Mouse (Mus musculus): ENCODE measurements around the gene Add1. TPM values are rescaled to one million over a fixed set of nuclear protein-coding genes. Genes with fewer than 3 reads are reported as not detected.
"Not testable (repeated sequence)": the region's sequence is repeated elsewhere in the genome, so short reads cannot be mapped to it uniquely, and the experiment has no call there.

The Add1 gene
- total RNA-seq, 1 experiment from 2014 or later = 418 TPM

- no peak for ATAC-seq (ENCODE audit: extremely low read depth, insufficient number of reproducible peaks, low FRiP score, poor library complexity, severe bottlenecking)
Measured at GRCm38 (mm10) chr5:34549135-34549482, 24.4 kb upstream of the Add1 start.

DNA sequence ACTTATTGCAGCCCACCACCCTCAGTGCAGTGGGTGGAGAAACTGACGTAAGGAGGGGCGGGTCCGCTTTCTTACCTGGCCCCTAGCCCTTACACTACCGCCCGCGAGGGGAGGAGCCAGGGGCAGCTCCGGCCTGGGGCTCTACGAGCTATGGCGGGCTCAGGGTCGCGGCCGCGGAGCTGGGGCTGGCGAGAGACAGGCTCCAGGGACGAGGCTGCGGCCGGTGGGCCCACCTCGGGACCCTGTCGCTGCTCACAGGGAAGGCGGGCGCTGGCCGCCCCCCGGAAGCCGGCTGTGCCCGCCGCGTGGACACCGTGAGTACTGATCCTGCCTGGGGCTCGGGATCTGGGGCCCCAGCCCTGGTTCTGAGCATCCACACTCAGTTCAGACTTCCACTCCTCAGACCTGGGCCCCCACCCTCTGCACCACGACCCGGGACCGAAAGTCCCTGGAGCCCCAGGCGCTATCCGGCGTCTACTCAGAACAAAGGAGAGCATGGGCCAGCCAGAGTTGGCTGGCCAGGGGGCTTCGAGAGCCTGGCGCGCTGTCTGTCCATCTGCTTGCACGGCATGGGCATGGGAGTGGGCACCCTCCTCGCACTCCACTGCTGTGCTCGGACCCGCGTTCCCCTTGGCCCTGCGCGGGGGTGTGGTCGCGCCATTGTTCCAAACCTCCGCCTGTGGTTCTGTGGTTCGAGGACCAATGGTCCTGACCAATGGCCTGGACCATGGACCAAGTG lies 23.8 kb upstream of the Add1 start:
- ATAC-seq (ENCODE audit: extremely low read depth, insufficient number of reproducible peaks, low FRiP score, poor library complexity, severe bottlenecking) = no peak

DNA sequence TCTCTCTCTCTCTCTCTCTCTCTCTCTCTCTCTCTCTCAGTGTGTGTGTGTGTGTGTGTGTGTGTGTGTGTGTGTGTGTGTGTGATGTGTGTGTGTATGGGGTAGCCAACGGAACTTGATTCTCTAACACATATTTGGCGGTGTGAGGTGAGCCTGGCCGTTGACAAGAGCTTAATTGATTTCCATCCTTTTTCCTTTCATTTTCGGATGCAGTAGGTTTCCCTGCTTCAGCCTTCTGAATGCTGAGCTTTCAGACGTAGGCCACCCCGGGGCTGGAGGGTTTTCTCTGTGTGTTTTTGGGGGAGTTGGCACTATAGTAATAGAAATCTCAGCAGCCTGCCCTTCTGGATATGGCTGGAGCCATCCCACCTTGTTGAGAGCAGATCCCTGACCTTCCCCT lies 23.2 kb upstream of the Add1 start:
- ATAC-seq (ENCODE audit: extremely low read depth, insufficient number of reproducible peaks, low FRiP score, poor library complexity, severe bottlenecking) = no peak

GRCm38 (mm10) chr5:34551821-34552220 lies 21.6 kb upstream of the Add1 start:
- ATAC-seq (ENCODE audit: extremely low read depth, insufficient number of reproducible peaks, low FRiP score, poor library complexity, severe bottlenecking) = no peak

- no peak for ATAC-seq (ENCODE audit: extremely low read depth, insufficient number of reproducible peaks, low FRiP score, poor library complexity, severe bottlenecking)
Measured at GRCm38 (mm10) chr5:34563854-34564253, 9.6 kb upstream of the Add1 start.

DNA sequence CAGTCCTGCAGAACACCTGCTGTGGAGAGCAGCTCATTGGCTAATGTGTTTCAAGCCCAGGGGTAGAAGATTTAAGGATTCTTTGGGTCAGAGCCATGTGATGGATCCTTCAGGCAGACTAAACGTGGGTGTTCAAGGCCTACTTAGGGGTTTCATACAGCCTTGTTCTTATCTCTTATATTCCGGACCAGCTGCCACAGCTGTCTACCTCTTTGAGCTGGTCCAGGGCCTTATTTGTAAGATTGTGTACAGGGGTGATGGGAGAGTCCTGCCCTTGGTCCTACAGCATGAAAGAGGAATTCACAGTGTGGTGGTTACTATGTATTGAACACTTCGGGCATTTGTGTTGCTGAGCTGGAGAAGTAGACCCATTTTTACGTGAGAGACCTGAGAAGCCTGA lies 9.2 kb upstream of the Add1 start:
- ATAC-seq (ENCODE audit: extremely low read depth, insufficient number of reproducible peaks, low FRiP score, poor library complexity, severe bottlenecking) = no peak

DNA sequence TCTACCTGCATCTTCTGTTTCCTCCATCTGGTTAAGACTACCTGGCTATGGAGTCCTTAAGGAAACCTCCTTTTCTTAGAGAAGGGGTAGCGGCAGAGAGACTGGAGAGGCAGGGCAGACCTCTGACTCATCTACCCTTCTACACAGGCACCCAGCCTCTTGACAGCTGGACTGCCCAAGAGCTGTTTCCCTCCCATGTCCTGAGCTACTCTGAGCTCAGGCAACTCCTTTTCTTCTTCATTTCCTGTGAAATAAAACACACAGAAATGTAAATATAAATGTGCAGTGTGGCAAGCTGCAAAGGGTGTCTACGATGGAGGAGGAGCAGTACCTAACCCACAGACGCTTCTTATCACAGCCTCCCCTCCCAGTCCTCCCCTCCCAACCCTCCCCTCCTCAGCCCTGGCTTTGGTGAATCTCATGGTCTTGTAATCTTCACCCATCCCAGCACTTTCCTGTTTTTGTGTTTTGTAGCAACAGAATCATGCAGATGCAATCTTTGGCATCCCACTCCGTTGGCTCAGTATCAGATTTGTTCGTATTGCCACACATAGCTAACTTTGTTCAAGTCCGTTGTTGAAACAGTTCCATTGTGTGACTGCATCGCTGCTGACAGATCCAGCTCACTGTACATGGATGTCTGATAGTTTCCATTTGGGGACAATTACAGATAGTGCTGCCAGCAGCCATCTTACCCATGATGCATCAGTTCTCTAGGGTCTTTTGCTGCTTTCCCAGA lies 7.8 kb upstream of the Add1 start:
- no peak for ATAC-seq (ENCODE audit: extremely low read depth, insufficient number of reproducible peaks, low FRiP score, poor library complexity, severe bottlenecking)

- no peak for ATAC-seq (ENCODE audit: extremely low read depth, insufficient number of reproducible peaks, low FRiP score, poor library complexity, severe bottlenecking)
Measured at GRCm38 (mm10) chr5:34571551-34571950, 1.9 kb upstream of the Add1 start.

GRCm38 (mm10) chr5:34572568-34572967 lies 896 bp upstream of the Add1 start:
- not testable (repeated sequence) for ATAC-seq (ENCODE audit: extremely low read depth, insufficient number of reproducible peaks, low FRiP score, poor library complexity, severe bottlenecking)

DNA sequence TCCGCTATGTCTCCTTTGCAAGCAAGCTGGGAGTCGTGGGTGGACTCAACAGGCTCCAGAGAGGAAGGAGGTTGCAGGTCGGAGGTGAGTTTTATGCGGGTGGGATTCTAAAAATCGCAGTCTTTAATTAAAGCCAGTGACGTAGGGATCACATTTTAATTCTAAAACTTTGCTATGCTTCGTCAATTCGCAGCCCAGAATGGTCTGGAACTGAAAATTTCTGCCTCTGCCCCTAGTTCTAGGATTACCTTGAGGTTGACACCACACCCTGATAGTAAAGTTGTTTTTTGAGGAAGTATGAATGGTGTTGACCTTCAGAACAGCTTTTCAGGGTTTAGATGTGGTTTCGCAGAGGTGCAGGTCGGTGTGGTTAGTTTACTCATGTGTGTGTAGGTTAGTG lies 1.3 kb downstream of the Add1 start:
- ATAC-seq (ENCODE audit: extremely low read depth, insufficient number of reproducible peaks, low FRiP score, poor library complexity, severe bottlenecking) = peak; percentile 59

- ATAC-seq (ENCODE audit: extremely low read depth, insufficient number of reproducible peaks, low FRiP score, poor library complexity, severe bottlenecking) = no peak
Measured at GRCm38 (mm10) chr5:34576286-34576685, 2.8 kb downstream of the Add1 start.

- no peak for ATAC-seq (ENCODE audit: extremely low read depth, insufficient number of reproducible peaks, low FRiP score, poor library complexity, severe bottlenecking)
Measured at GRCm38 (mm10) chr5:34578038-34578655, 4.7 kb downstream of the Add1 start.

DNA sequence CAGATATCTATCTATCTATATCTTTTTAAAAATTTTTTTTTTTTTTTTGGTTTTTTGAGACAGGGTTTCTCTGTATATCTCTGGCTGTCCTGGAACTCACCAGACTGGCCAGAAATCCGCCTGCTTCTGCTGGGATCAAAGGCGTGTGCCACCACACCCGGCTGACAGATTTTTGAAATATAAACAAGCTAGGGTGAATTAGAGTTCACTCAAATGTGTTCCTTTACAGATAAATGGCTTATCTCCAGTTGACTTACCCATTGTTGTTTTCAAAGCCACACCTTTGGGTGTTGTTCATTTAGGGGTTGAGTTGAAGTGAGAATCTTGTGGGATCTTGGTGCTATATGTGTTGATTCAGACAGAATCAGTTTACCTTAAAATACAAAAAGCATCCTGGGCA lies 5.9 kb downstream of the Add1 start:
- ATAC-seq (ENCODE audit: extremely low read depth, insufficient number of reproducible peaks, low FRiP score, poor library complexity, severe bottlenecking) = no peak

DNA sequence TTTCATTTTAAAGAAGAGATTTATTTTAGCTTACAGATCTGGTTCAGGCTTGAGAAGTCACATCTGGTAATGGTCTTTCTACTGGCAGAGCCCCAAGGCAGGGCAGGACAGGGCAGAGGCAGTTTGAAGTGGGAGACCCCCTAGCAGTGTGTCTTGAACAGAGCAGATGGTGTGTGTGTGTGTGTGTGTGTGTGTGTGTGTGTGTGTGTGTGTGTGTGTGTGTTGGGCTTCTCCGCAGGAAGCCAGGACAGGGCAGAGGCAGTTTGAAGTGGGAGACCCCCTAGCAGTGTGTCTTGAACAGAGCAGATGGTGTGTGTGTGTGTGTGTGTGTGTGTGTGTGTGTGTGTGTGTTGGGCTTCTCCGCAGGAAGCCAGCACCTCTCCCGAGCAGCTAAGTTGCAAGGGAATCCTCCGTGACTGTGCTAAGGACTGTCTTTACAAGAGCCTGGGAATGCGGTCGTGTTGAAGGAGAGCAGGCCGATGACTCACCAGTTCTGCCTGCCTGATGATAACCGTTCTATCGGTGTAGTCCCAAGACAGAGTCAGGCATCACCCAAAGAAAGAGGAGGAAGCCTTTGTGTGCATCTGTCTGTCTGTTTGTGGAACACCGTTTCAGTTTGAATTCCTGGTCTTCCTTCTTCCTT lies 8.3 kb downstream of the Add1 start:
- ATAC-seq (ENCODE audit: extremely low read depth, insufficient number of reproducible peaks, low FRiP score, poor library complexity, severe bottlenecking) = not testable (repeated sequence)

GRCm38 (mm10) chr5:34582314-34582675 lies 8.8 kb downstream of the Add1 start:
- no peak for ATAC-seq (ENCODE audit: extremely low read depth, insufficient number of reproducible peaks, low FRiP score, poor library complexity, severe bottlenecking)

DNA sequence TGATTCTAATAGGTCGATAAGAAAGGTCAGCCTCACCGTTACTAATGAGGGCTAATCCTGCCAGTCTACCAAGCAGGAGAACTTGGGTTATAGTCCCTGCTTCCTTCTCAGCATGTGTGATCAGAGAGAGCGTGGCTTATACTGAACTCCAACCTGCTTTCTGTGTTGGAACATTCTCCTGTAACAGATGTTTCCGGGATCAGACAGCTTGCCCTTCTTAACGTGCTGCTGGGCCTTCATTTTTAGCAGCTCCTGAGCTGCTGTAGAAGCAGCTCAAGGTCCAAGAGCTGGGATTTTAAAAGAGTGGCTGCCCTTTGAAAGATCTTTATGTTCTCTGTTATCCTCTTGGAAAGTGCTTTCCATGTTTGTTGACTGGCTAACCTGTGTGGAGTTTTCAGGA lies 11.8 kb downstream of the Add1 start:
- ATAC-seq (ENCODE audit: extremely low read depth, insufficient number of reproducible peaks, low FRiP score, poor library complexity, severe bottlenecking) = no peak

DNA sequence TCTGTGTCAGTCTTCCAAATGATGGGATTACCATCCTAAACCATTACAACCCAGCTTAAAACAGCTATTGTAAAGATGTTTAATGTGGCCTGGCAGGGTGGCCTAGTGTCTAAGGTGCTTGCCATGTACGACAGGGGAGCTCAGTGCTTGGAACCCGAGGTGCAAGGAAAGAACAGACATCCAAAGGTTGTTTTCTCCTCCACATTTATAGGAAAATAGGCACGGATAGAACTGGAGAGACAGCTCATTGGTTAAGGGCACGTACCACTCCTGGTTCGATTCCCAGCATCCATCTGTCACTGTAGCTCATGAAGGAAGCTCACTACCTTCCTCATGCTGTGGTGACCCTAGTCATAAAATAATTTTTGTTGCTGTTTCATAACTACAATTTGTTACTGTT lies 14.4 kb downstream of the Add1 start:
- no peak for ATAC-seq (ENCODE audit: extremely low read depth, insufficient number of reproducible peaks, low FRiP score, poor library complexity, severe bottlenecking)

- no peak for ATAC-seq (ENCODE audit: extremely low read depth, insufficient number of reproducible peaks, low FRiP score, poor library complexity, severe bottlenecking)
Measured at GRCm38 (mm10) chr5:34590059-34590458, 16.6 kb downstream of the Add1 start.

DNA sequence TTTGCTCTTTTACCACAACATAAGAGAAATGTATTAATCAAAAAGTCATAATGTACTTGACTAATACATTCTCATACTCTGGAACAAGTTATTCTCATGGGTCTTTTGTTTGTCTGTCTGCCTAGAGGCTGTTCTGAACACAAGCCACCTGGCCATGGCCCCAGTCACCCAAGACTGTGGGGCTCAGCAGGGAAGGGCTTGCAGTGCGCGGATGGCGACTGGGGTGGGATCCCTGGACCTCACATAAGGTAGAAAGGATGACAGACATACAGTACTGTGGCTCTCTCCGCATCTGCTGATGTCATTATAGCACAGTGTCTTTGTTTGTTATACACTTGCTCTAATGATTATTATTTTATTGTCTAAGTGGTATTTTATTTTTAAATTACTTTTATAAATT lies 17.2 kb downstream of the Add1 start:
- no peak for ATAC-seq (ENCODE audit: extremely low read depth, insufficient number of reproducible peaks, low FRiP score, poor library complexity, severe bottlenecking)
